Mouse (Mus musculus) layer of hippocampus, adult 6 months (tissue): ENCODE measurements around the gene Ccdc125. TPM values are rescaled to one million over a fixed set of nuclear protein-coding genes. Genes with fewer than 3 reads are reported as not detected.

Source experiments
- long read RNA-seq, 2 experiments: library from polyadenylated mRNA; unstranded; transcript quantifications; one replicate each; pipeline ENCODE4 v2.0.0; 2019 to 2020
- polyA plus RNA-seq: library from polyadenylated mRNA; unstranded; fragments of <200 nt; fragmentation: Nextera tagmentation; gene quantifications from 2 replicates; pipeline ENCODE4 v1.2.3, GENCODE M21; 2021

Gene Ccdc125
- 0.50 and 0.98 TPM in 2 replicates for polyA plus RNA-seq
- long read RNA-seq, experiment 1 = 0 reads
- long read RNA-seq, experiment 2, partial matches to known transcripts = 0 of 1 reads
- long read RNA-seq, experiment 2, other reads (novel, unspliced or antisense) = 0 of 1 reads

DNA sequence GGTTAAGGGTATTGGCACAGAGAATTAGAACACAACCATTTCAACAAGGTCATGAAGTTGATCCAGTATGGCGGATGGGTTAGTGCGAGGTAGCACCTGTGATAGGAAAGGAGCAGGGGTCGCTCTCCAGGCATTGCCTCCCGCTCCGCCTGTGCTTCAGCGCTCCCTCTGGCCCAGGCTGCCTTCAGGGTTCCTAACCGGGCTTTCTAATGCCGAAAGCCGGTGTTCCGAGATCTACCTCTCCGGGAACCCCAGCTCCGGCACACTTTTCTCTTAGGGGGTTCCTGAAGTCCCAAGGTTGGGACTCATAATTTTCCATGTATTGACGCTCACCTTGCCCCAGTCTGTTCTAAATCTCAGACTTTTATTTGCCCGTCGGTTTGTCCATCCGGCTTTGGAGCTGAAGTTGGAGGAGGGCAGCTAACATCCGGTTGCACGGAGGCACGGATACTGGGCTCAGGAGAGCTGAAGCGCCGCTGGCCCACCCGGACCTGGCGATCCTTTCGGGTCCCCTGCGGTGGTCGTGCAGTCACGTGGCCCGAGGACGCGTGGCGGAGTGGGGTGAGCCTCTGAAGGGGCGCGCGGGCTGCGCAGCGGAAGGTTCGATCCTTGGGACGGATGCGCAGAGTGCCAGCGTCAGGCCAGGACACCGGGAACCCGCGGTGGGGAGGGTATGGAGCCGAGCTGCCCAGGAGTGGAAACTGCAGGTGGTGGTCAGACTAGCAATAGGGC lies at the start of gene Ccdc125:
Gene Ccdc125, plus strand, starts transcription at position 427 of the 732 bp plus-strand sequence.

GRCm38 (mm10) chr13:100650550-100651438 lies 18.7 kb upstream of the Ccdc125 start, which contains the start of the genes Ak6 and Rad17:
TSS of gene Ak6 (plus strand) at chr13:100650979.
TSS of gene Rad17 (minus strand) at chr13:100651051.

GRCm38 (mm10) chr13:100651439-100652186 lies 17.9 kb upstream of the Ccdc125 start, which contains the start of gene Taf9:
TSS of gene Taf9 (plus strand) at chr13:100651579.

DNA sequence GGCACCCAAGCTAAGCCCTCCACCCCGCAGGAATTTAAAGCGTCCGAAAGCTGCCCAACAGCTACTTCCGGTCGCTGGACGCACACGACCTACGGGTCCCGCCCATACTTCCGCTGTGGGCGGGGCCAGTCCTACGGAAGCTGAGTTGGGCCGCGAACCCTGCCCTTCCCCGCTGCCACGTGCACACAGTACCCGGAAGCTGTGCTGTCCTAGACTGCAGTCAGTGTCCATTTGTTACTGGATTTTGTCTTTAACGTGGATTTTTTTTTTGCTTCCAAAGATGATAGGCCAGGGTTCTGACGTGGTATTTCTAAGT lies 61.3 kb downstream of the Ccdc125 start, which contains the start of gene Cdk7:
Gene Cdk7, minus strand, starts transcription at position 79 of the 316 bp plus-strand sequence.

GRCm38 (mm10) chr13:100744036-100744744 lies 74.7 kb downstream of the Ccdc125 start, which contains the start of gene Mrps36:
TSS of gene Mrps36 (minus strand) at chr13:100744659.

Other genes with a start within 250 kb of the Ccdc125 start
- gene Naip1, start 216.8 kb upstream of the Ccdc125 start, polyA plus RNA-seq = not detected in 2 replicates
- gene Gtf2h2, start 177.1 kb upstream of the Ccdc125 start, polyA plus RNA-seq = 32.4 and 33.3 TPM in 2 replicates
- gene Ocln, start 117.0 kb upstream of the Ccdc125 start, polyA plus RNA-seq = 8.0 and 11.6 TPM in 2 replicates
- gene Marveld2, start 52.7 kb upstream of the Ccdc125 start, polyA plus RNA-seq = 0.44 and 0.55 TPM in 2 replicates
- gene Ak6, start 18.7 kb upstream of the Ccdc125 start, polyA plus RNA-seq = 180 and 183 TPM in 2 replicates
- 6.5 and 6.6 TPM in 2 replicates for gene Rad17, start 18.7 kb upstream of the Ccdc125 start, polyA plus RNA-seq
- gene Taf9, start 18.1 kb upstream of the Ccdc125 start, polyA plus RNA-seq = 25.8 and 28.8 TPM in 2 replicates
- gene Cdk7, start 61.2 kb downstream of the Ccdc125 start, polyA plus RNA-seq = 21.3 and 23.4 TPM in 2 replicates
- 225 and 231 TPM in 2 replicates for gene Mrps36, start 74.9 kb downstream of the Ccdc125 start, polyA plus RNA-seq
- gene Cenph, start 106.2 kb downstream of the Ccdc125 start, polyA plus RNA-seq = 0.26 and 0.40 TPM in 2 replicates
- gene Ccnb1, start 116.9 kb downstream of the Ccdc125 start, polyA plus RNA-seq = 0.79 and 0.85 TPM in 2 replicates
- gene Slc30a5, start 163.7 kb downstream of the Ccdc125 start, polyA plus RNA-seq = 24.0 and 25.4 TPM in 2 replicates